Mouse (Mus musculus) heart, adult 11 months (tissue): Measurements from ENCODE around the gene Usp6nl.

ENCODE experiments used
- DNase-seq: peaks from one replicate; pipeline ENCODE4 v3.0.0; 2022

The Usp6nl gene

DNA sequence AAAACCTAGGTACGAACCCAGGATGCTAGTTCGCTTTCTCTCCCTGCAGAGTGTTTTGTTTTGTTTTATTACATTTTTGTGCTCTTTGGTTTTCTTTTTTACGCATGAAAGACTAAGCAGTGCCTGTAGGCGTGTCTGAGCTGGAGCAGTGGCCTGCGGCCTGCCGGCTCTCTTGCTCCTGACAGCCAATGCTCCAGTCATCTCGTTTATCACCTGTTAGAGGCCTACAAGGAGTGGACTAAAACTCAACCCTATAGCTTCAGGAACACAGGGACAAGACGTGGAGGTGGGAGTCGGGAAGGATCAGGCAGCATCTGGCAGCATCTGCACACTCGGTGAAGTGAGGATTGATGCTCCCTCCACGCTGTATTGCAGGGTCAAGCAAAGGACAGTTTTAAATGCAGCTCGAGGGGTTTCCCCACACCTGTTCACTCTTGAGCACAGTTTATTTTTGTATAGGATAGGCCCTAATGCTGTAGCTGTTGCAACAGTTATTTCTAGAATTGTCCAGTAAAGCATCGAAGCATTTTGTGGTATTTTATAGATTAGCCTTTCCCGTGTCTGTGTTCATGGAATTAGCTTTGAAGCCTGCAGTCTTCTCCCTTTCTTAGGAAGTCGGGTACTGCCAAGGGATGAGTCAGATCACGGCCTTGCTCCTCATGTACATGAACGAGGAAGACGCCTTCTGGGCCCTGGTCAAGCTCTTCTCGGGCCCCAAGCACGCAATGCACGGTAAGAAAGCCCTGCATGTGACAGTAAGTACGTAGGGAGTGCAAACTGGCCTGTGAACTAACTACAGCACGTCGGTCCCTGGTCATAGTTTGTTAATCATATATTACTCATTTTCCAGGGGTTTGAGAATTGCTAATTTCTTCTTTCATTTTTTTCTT is 101.4 kb downstream of the Usp6nl start:
- peak; percentile 81 for DNase-seq

DNA sequence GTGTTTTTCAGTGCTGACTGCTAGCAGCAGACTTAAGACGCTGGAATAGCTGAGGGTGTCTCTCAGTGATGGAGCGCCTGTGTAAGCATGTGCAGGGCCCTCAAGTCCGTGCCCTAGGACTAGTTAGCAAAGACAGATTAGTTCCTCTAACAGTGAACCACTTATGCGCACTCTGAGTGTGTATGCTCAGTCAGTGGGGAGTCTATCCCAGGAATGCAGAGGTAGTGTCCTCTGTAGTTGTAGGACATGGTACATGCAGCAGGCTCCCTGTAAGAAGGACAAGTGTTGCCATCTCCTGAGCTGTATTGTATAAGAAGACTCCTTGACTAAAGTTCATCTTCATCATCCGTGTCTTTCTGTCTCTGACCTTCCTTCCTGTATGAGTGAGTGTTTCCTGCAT is 102.4 kb downstream of the Usp6nl start:
- peak; percentile 63 for DNase-seq

GRCm38 (mm10) chr2:6436085-6436950 is 113.9 kb downstream of the Usp6nl start:
- DNase-seq, result peak; percentile 73

DNA sequence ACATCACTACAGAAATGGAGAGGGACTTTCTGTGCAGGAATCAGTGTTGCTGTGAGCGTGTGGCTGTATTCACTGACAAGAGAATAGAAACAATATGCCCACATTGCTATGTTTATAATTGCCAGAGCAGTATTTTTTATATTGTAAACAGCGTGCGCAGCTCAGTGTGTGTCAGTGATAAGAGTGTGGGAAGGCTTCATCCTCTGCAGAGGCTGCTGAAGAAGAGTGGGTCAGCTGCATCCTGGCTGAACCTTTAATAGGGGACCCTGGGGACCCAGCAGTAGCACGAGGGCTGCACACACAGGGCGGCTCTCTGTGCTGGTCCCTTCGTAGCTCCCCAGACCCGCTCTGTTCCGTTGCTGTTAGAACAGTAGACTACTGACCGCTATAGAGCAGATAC is 119.2 kb downstream of the Usp6nl start:
- DNase-seq, result peak; percentile 61

DNA sequence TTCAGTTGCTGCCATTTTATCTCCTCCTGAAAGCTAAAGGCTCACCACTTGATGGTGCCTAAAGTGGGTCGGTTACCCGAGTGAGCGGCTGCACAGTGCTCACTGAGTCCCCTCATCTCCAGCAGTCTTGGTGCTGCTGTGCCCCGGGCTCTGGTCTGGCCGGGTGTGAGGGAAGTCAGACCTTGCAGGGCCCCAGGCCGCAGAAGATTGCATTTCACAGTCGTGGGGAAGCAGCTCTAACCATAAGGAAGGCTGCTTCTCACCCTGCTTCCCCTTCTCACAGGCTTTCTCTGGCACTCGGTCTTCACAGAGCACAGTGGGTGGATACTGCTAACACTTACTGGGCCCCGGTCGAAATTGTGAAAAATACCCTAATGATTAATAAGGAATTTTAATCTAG is 119.8 kb downstream of the Usp6nl start:
- peak; percentile 59 for DNase-seq

DNA sequence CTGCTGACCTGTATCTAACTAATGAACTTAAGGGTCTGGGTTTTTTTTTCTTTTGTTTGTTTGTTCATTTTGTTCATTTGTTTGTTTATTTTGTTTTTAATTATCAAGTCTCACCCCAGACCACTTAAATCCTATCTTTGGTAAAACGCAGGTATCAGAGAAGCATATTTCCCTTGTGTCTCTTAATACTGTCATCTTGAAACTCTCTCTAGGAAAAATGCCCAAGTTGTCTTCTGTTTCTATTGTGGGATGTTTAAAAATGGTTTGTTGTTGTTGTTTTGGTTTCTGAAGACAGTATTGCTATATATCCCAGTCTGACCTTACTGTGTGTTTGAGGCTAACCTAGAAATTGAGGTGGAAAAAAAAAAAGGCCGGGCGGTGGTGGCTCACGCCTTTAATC is 121.5 kb downstream of the Usp6nl start:
- DNase-seq, result no peak

GRCm38 (mm10) chr2:6444723-6445169 is 122.3 kb downstream of the Usp6nl start:
- no peak for DNase-seq

DNA sequence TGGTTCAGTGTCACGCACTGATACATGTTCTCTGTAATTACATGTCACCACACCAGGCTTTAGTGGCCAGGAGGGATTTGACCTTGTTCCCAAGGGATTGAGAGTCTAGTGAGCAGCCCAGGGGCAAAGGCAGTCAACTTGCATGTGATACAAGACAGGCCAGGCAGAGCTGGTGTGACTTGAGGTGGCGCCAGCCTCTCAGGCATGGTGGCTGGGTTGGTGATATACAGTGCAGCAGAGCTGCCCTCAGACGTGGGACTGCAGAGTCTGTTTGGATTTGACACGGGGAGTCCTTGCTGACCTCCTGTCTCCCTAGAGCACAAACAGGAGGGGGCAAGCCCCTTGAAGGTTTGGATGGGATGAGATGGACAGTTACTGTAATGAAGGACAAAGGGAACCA is 123.4 kb downstream of the Usp6nl start:
- no peak for DNase-seq

DNA sequence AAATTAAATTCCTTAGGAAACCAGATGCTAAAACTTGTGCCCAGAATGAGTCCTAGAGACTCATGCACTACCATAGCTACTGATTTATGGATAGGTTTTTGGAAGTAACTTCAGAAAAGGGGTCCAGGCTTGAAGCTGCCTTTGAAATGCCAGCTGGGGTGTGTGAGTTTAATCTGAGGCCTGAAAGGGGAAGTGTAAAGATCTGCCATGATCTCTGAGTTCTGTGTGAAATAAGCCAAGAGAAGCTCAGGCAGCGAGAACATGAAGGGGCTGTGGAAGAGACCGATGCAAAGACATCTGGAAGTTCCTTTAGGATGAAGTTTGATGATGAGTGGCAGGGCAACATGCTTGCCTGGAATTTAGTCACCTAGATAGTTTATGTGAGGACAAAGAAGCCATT is 126.4 kb downstream of the Usp6nl start:
- DNase-seq, result no peak

DNA sequence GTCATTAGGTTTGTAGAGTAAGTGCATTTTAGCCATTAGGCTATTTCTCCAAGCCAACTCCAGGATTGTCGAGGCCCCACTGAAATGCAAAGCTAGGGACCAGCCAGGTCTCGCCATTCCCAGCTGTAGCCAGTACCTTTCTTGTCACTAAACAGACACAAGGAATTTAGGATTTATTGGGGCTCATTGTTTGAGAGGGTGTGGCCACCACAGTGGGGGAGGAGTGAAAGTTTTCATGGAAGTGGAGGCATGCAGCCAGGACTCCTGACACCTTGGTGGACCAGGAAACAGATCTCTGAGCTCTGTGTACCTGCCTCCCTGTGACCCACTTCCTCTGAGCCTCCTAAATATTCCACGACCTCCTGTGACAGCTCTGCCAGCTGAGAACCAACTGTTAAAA is 127.2 kb downstream of the Usp6nl start:
- no peak for DNase-seq

DNA sequence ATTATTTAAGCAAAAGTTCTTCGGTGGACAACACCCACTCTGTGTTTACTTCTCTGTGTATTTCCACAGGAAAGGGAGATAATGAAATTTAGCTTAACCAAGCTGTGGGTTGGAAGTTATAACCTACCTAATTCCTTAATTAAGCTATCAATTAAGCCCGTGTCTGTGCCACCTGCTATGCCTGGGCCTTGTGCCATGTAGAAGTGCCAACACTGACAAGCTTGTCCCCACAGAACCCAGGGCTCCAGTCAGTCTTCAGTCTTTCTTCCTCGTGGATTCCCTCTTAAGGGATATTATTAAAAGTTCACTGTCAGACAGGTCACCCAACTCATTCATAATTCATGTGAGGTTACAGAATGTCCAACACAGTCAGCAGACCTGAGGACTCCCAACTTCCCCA is 128.1 kb downstream of the Usp6nl start:
- no peak for DNase-seq

DNA sequence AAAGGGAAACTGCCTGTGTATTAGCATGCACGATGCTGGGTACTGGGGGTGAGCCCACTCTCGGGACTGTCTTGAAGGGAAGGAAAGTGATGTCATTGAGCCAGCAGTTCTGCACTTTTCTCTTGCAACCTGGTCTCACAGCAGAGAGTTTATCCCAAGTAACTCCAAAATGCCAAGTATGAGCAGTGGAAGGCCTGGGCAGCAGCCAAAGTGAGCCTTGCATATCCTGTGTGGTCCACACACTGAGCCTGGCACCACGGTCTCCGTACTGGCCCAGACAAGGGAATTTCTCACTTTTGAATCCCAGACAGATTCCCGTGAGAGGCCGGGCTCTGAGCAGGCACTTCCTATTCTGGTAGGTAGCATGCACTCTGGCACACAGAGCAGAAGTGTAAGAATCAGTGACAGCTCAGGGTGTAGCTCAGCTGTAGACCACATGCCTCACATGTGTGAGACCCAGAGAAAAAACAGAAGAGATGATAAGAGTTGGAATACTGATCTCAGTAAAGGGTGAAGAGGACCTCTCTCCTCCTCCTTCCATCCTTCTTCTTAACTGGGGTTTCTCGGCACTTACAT is 132.6 kb downstream of the Usp6nl start:
- peak; percentile 80 for DNase-seq

DNA sequence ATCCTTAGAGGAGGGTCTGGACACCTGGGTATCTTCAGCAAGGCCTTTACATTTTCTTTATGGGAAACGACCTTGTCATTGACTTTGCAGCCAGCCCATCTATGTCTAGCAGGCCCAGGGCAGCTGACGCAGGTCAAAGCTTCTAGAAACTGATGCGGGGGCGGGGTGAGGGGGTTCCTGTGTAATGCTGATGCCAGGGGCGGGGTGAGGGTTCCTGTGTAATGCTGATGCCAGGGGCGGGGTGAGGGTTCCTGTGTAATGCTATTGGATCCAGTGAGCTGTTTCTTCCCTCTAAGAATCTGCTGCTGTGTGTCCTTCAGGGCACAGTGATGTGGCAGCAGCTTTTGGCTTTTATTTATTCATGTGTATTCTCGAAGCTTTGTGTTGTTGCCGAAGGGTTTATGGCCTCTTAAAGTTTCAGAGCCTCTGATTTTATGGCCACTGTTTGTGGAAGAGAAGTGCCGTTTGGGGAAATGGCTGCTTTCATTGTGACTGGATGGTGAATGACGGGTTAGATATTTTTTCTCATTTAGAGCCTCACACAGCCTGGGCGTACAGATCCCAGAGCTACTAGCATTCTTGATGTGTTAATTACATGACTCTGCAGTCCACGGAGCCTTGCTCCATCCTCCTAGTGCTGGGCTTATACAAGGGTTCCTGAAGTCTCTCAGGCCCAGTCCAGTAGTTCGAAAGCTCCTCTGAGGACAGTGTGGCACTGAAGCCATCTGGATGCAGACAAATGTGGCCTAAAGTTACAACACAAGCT is 137.0 kb downstream of the Usp6nl start:
- no peak for DNase-seq

- DNase-seq, result no peak
Measured at GRCm38 (mm10) chr2:6462306-6462705, 139.8 kb downstream of the Usp6nl start.

- DNase-seq, result peak; percentile 96
Measured at GRCm38 (mm10) chr2:6463772-6464661, 141.6 kb downstream of the Usp6nl start.

DNA sequence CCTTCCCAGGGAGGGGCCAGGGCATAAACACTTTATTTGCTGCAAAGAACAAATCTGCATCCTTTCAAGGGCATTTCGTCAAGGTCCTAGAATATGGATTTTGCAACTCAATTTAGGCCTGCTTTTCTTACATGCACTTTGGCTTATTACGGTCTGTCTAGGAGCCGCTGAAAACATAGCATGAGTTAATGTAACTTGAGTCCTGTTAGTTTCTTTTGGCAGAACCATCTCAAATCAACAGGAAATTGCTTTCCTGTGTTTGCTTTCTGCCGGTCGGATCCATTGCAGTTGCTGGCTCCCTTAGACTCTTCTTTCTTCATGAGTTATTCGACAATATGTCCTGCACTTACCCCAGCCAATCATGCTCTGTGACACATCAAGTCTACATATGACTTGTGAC is 143.9 kb downstream of the Usp6nl start:
- DNase-seq, result no peak

DNA sequence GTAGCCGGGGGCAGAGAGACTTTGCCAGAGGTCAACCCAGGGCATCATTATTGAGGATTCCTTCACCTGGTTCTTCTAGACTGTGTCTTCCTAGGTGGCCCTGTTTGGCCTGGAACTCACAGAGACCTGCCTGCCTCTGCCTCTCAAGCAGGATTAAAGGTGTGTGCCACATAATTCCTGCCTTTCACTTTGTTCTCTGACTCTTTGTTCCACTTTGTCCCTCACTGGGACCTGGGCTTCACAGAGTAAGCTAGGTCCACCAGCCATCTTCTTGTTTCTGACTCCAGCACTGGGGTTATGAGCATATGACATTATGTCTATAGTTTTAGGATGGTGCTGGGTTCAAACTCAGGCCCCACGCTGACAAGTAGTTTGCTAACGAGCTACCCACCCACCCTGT is 144.9 kb downstream of the Usp6nl start:
- DNase-seq, result peak; percentile 79

GRCm38 (mm10) chr2:6469164-6469563 is 146.7 kb downstream of the Usp6nl start:
- DNase-seq, result no peak

DNA sequence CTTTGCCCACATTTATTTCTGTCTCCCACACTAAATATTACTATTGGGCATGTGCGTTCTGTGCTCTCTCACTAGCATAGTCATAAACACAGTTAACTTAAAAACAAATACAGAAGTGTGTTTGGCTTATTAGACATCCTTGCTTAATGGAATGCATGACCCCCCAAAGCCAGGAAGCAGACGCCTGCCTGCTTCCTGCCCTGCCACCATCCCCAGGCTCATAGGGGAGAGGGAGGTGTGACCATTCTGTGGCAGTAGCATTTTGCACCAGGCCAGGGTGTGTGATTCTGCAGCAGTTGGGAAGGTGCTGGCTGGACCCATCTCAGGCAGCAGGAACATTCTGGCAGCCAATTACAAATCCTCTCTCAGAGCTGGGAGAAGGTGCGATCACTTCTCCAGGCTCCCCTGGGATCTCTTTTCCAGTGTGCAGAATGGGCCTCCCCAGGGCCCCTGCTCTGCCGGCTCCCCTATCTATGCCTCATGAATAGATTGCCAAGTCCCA is 148.7 kb downstream of the Usp6nl start:
- peak; percentile 95 for DNase-seq

GRCm38 (mm10) chr2:6473829-6474228 is 151.4 kb downstream of the Usp6nl start:
- DNase-seq, result no peak

GRCm38 (mm10) chr2:6477884-6478283 is 155.4 kb downstream of the Usp6nl start:
- DNase-seq, result peak; percentile 92
